Mouse (Mus musculus) ES-Bruce4 (cell line): ENCODE measurements at regions not wholly inside any gene's neighbourhood (a gene's known extent, or its start where the extent isn't known, plus 50 kb on each side); places are given as distances from the start of the nearest gene placed in this dataset.

Source experiments
- H3K27ac ChIP-seq: 2 replicates; pipeline ENCODE4 v1.5.1; 2012; ENCODE audit warnings: low read length, inconsistent platforms; ENCODE audit not compliant: insufficient read depth
- H3K27me3 ChIP-seq: 2 replicates; pipeline ENCODE4 v1.6.1; 2012; ENCODE audit warnings: mild to moderate bottlenecking, low read length, inconsistent platforms; ENCODE audit not compliant: control insufficient read depth, poor library complexity, insufficient read depth, severe bottlenecking
- H3K36me3 ChIP-seq: 2 replicates; pipeline ENCODE4 v1.6.1; 2012; ENCODE audit warnings: inconsistent platforms, mild to moderate bottlenecking, low read length, moderate library complexity; ENCODE audit not compliant: control insufficient read depth, poor library complexity, insufficient read depth, severe bottlenecking
- H3K4me1 ChIP-seq: one replicate; pipeline ENCODE4 v1.8.1; 2011; ENCODE audit warnings: low read length; ENCODE audit not compliant: control insufficient read depth, insufficient read depth
- H3K4me3 ChIP-seq: 2 replicates; pipeline ENCODE4 v1.5.1; 2011; ENCODE audit warnings: low read depth, mild to moderate bottlenecking, low read length
- H3K9ac ChIP-seq: 2 replicates; pipeline ENCODE4 v1.6.1; 2012; ENCODE audit warnings: low read depth, mild to moderate bottlenecking, inconsistent platforms; ENCODE audit not compliant: poor library complexity, severe bottlenecking
- H3K9me3 ChIP-seq: replicated peaks from 2 replicates; pipeline ENCODE4 v1.6.1; 2012; ENCODE audit warnings: mild to moderate bottlenecking, low read length, inconsistent platforms; ENCODE audit not compliant: control insufficient read depth, poor library complexity, insufficient read depth, severe bottlenecking
- CTCF ChIP-seq: IDR thresholded peaks from one replicate; pipeline ENCODE4 v1.8.1; 2011; ENCODE audit warnings: low read depth, low read length
- EP300 ChIP-seq: IDR thresholded peaks from 2 replicates; pipeline ENCODE4 v1.6.1; 2011; ENCODE audit warnings: low read depth, low read length; ENCODE audit not compliant: insufficient read depth
- POLR2A ChIP-seq: IDR thresholded peaks from one replicate; pipeline ENCODE4 v1.8.1; 2011; ENCODE audit warnings: low read length; ENCODE audit not compliant: insufficient read depth

DNA sequence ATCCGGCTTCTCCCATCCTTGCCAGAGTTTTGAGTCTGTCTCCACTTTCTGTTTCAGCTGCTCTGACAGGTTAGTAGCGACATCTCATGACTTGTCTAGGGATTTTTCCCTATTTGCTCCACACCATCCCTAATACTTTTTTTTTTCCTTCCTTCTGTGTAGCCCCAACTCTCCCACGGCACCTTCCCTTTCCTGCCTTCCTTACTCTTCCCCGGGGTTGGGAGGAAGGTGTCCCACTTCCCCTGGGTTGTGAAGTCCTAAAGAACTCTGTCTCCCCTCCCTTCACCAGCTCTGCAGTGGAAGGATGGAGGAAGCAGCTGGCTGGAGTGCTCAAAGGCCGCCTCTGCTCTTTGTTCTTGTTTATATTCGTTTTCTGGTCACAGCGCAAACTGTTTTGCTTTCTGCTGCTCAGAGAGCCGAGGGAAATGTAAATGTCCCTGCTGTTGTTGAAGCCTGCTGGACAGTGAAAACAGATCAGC, 98.5 kb downstream of the Hsd17b3 start:
- H3K9ac ChIP-seq, result no peak overlapping the region
- H3K4me1 ChIP-seq, result peaks cover 3% of the 10 kb centered on the region
- no peak overlapping the region for H3K4me3 ChIP-seq
- H3K27ac ChIP-seq, result no peak overlapping the region
- no peak for TF ChIP-seq CTCF
- no peak for TF ChIP-seq EP300
- no peak for TF ChIP-seq POLR2A
- no peaks in the 10 kb centered on the region for H3K9me3 ChIP-seq
- H3K27me3 ChIP-seq, result no peaks in the 10 kb centered on the region
- no peaks in the 10 kb centered on the region for H3K36me3 ChIP-seq

DNA sequence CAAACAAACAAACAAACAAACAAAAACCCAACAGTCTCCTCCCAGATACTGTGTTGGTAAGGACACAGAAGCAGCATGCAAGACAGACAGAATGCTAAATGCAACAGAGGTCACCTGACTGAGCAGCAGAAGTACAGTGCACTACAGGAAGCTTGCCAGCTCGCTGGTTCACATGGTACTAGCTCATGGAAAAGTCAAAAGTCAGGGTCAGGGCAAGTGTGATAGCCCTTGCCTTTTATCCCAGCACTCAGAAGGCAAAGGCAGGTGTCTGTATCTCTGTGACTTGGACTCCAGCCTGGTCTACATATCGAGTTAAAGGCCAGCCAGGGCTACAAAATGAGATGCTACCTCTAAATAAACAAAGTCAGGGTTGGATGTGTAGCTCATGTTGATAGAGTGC, 99.3 kb downstream of the Hsd17b3 start:
- H3K27ac ChIP-seq, result no peak overlapping the region
- no peaks in the 10 kb centered on the region for H3K9me3 ChIP-seq
- no peak overlapping the region for H3K4me3 ChIP-seq
- H3K4me1 ChIP-seq, result peaks cover 3% of the 10 kb centered on the region
- H3K36me3 ChIP-seq, result no peaks in the 10 kb centered on the region
- no peak overlapping the region for H3K9ac ChIP-seq
- no peaks in the 10 kb centered on the region for H3K27me3 ChIP-seq
- TF ChIP-seq EP300 (no peak), CTCF (no peak), POLR2A (no peak)

GRCm38 (mm10) chr13:63988263-63988662, 100.8 kb downstream of the Hsd17b3 start:
- H3K36me3 ChIP-seq, result no peaks in the 10 kb centered on the region
- no peak overlapping the region for H3K4me3 ChIP-seq
- peaks cover 3% of the 10 kb centered on the region for H3K4me1 ChIP-seq
- H3K27me3 ChIP-seq, result no peaks in the 10 kb centered on the region
- TF ChIP-seq POLR2A (no peak), EP300 (no peak), CTCF (no peak)
- H3K9me3 ChIP-seq, result no peaks in the 10 kb centered on the region
- H3K9ac ChIP-seq, result no peak overlapping the region
- no peak overlapping the region for H3K27ac ChIP-seq

- Histone ChIP-seq H3K9me3 (no peaks in the 10 kb centered on the region), H3K4me3 (no peak overlapping the region), H3K9ac (no peak overlapping the region), H3K27me3 (no peaks in the 10 kb centered on the region), H3K27ac (no peak overlapping the region), H3K4me1 (peaks cover 4% of the 10 kb centered on the region), H3K36me3 (no peaks in the 10 kb centered on the region)
- TF ChIP-seq CTCF (no peak), EP300 (no peak), POLR2A (no peak)
These were observed 102.3 kb downstream of the Hsd17b3 start for GRCm38 (mm10) chr13:63986681-63987080.

DNA sequence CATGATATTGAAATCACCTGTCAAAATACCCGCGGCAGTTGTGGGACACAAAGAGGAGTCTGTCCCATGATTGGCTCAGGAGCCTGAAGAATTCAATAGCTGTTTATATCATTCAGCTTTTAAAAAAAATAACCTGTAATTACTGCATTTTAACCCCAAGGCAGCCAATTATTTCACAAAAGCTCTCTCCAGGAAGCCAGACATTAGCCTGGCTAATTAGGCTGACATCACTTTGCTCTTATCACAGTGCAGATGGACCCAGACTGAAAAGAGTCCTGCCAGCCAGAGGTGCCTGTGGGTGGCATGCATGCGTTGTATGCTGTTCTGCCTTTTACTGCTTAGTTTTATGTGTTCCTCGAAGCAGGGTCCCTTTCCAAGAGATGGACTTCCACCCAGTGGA, 103.4 kb downstream of the Hsd17b3 start:
- Histone ChIP-seq H3K27ac (no peak overlapping the region), H3K4me3 (no peak overlapping the region), H3K9ac (no peak overlapping the region), H3K4me1 (peaks cover 6% of the 10 kb centered on the region), H3K36me3 (no peaks in the 10 kb centered on the region), H3K27me3 (no peaks in the 10 kb centered on the region), H3K9me3 (no peaks in the 10 kb centered on the region)
- TF ChIP-seq CTCF (no peak), EP300 (no peak), POLR2A (no peak)

- Histone ChIP-seq H3K9me3 (no peaks in the 10 kb centered on the region), H3K36me3 (no peaks in the 10 kb centered on the region), H3K27ac (no peak overlapping the region), H3K9ac (no peak overlapping the region), H3K4me3 (no peak overlapping the region), H3K27me3 (no peaks in the 10 kb centered on the region), H3K4me1 (peaks cover 4% of the 10 kb centered on the region)
- TF ChIP-seq EP300 (no peak), POLR2A (no peak), CTCF (no peak)
These were observed 103.9 kb downstream of the Hsd17b3 start for GRCm38 (mm10) chr13:63985086-63985485.
